Mouse (Mus musculus) neural tube, embryonic 13.5 days (tissue): ENCODE data around the gene Ubac2. TPM values are rescaled to one million over a fixed set of nuclear protein-coding genes. Genes with fewer than 3 reads are reported as not detected.

Experiments used
- ATAC-seq: fragments of 200-750 bp; cut with Nextera tagmentation; 2 replicates; pipeline ENCODE4 v1.8.0; 2017; ENCODE audit warnings: low read depth, mild to moderate bottlenecking, moderate TSS enrichment, moderate library complexity
- H3K27ac ChIP-seq: fragments of 300-500 bp; sonication (generic); replicated peaks from 2 replicates; pipeline ENCODE4 v1.5.1; 2015; ENCODE audit warnings: moderate library complexity, mild to moderate bottlenecking, inconsistent platforms
- H3K27me3 ChIP-seq: fragments of 300-500 bp; sonication (generic); 2 replicates; pipeline ENCODE4 v1.6.1; 2015; ENCODE audit warnings: mild to moderate bottlenecking, inconsistent platforms
- H3K36me3 ChIP-seq: fragments of 300-500 bp; sonication (generic); 2 replicates; pipeline ENCODE4 v1.6.1; 2015; ENCODE audit warnings: mild to moderate bottlenecking, inconsistent platforms
- H3K4me1 ChIP-seq: fragments of 300-500 bp; sonication (generic); replicated peaks from 2 replicates; pipeline ENCODE4 v1.6.1; 2015; ENCODE audit warnings: inconsistent platforms
- H3K4me2 ChIP-seq: fragments of 300-500 bp; sonication (generic); 2 replicates; pipeline ENCODE4 v1.6.1; 2015; ENCODE audit warnings: inconsistent platforms, mild to moderate bottlenecking, moderate library complexity
- H3K4me3 ChIP-seq: fragments of 300-500 bp; sonication (generic); 2 replicates; pipeline ENCODE4 v1.5.1; 2015; ENCODE audit warnings: mild to moderate bottlenecking, inconsistent platforms
- H3K9ac ChIP-seq: fragments of 300-500 bp; sonication (generic); 2 replicates; pipeline ENCODE4 v1.6.1; 2015; ENCODE audit warnings: moderate library complexity, mild to moderate bottlenecking, inconsistent platforms
- H3K9me3 ChIP-seq: fragments of 300-500 bp; sonication (generic); 2 replicates; pipeline ENCODE4 v1.6.1; 2016; ENCODE audit warnings: inconsistent platforms
- WGBS: fragments of 180-500 bp; shearing (Covaris S2); methylation state at CpG from one replicate; pipeline ENCODE4 v1.1.7; 2015; 5-methylcytosine and 5-hydroxymethylcytosine counted together
- polyA plus RNA-seq: library from polyadenylated mRNA; unstranded; fragments of >200 nt; fragmentation: Nextera tagmentation; extraction: Ambion mirVana; gene quantifications from 2 replicates; pipeline ENCODE4 v1.2.1, GENCODE M21; 2015

Gene Ubac2
- polyA plus RNA-seq, 1 experiment from 2014 or later = 54.6 TPM

DNA sequence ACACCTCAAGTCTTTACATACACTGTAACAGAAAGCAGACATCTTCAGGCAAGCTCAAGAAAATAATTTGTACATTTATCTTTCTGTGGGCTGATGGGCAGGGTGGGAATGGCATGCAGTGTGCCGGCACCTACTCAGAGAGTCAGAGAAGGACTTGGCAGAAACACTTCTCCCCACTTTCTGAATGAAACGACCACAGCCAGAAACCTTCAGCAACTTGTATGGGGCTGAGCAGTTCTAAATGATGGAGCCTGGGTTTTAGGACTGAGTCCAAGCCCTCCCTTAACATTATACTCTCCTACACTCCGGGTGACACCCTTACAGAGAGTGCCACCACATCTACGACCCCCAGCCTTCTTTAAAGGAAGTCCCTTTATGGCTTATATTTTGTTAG lies 85.5 kb downstream of the Ubac2 start:
- peaks cover 11% of the 10 kb centered on the region for H3K4me1 ChIP-seq
- no peak overlapping the region for H3K9ac ChIP-seq
- no peak overlapping the region for H3K27ac ChIP-seq
- no peaks in the 10 kb centered on the region for H3K27me3 ChIP-seq
- ATAC-seq = no peak
- no peaks in the 10 kb centered on the region for H3K36me3 ChIP-seq
- H3K4me2 ChIP-seq = no peak overlapping the region
- no peaks in the 10 kb centered on the region for H3K9me3 ChIP-seq
- 61% methylated on average over 4 of the region's 4 CpGs for WGBS
- no peak overlapping the region for H3K4me3 ChIP-seq

DNA sequence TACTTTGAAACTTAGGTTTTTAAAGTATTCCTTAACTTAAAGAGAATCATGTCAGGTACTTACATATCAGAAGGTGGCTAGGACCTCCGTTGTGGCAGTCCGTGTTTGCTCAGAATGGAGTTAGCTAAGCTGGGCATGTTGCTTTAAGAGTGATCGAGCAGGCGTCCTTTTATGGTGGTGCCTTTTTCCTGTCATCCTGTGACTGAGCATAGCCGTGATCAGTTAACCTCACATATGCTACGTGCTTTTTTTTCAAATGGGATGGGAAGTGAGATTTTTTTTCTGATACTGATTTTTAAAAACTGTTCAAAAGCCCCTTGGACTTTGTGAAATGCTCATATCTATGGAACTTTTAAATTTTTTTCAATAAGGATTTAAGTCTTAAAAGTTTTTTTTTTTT lies 86.6 kb downstream of the Ubac2 start, which contains the start of gene Gpr183:
Gene Gpr183 (minus strand): TSS at position 206 of the 400 bp plus-strand sequence.
- Histone ChIP-seq H3K9ac (no peak within 1 kb of the TSS), H3K27ac (no peak within 1 kb of the TSS), H3K36me3 (no peaks in the 10 kb centered on the region), H3K9me3 (no peaks in the 10 kb centered on the region), H3K4me2 (no peak within 1 kb of the TSS), H3K27me3 (no peaks in the 10 kb centered on the region), H3K4me1 (peaks cover 11% of the 10 kb centered on the region), H3K4me3 (no peak within 1 kb of the TSS)
- 58% methylated on average over 6 of the region's 6 CpGs for WGBS
- no peak for ATAC-seq

DNA sequence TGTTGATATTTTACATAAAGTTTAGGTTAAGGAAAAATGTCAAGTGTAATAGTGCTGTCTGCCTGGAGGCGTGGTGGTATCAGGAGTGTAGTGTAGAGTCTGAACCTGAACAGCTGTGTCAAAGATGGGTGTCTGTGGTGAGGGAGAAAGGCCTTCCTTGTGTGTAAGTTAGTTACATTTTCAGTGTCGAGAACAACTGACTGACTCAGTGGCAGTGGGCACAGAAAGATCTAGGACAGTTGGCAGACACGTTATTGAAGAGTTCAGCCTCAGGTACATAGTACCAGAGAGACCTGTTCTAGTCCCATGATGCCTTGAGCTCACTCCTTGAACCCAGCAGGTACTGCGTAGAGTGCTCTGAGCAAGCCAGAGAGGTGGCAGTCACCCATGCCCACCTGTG lies 87.0 kb downstream of the Ubac2 start:
- WGBS = 90% methylated on average over 4 of the region's 4 CpGs
- H3K27me3 ChIP-seq = no peaks in the 10 kb centered on the region
- H3K4me2 ChIP-seq = no peak overlapping the region
- ATAC-seq = no peak
- no peaks in the 10 kb centered on the region for H3K9me3 ChIP-seq
- H3K27ac ChIP-seq = no peak overlapping the region
- H3K4me3 ChIP-seq = no peak overlapping the region
- H3K36me3 ChIP-seq = no peaks in the 10 kb centered on the region
- peaks cover 11% of the 10 kb centered on the region for H3K4me1 ChIP-seq
- H3K9ac ChIP-seq = no peak overlapping the region

DNA sequence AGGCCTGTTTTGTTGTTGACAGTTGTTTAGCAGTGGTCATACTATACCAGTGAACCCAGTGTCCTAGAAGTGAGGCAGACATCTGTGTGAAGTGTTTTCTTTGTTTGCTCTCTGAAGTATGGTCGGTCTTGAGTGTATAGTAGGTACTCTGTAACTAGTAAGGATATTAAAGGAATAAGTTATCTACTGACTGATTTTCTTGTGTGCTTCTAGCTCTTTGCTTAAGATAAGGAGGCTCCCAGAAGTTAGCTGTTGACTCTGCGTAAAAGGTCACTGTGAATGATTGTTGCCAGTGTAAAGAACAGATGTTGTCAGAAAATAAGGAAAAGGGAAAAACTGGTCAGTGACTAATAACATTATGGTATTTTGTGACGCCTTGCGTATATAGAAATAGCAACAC lies 88.7 kb downstream of the Ubac2 start:
- no peak overlapping the region for H3K27ac ChIP-seq
- no peak overlapping the region for H3K4me3 ChIP-seq
- no peaks in the 10 kb centered on the region for H3K36me3 ChIP-seq
- no peak overlapping the region for H3K9ac ChIP-seq
- ATAC-seq = no peak
- H3K27me3 ChIP-seq = no peaks in the 10 kb centered on the region
- H3K9me3 ChIP-seq = no peaks in the 10 kb centered on the region
- 93% methylated on average over 4 of the region's 4 CpGs for WGBS
- H3K4me1 ChIP-seq = peaks cover 11% of the 10 kb centered on the region
- no peak overlapping the region for H3K4me2 ChIP-seq

DNA sequence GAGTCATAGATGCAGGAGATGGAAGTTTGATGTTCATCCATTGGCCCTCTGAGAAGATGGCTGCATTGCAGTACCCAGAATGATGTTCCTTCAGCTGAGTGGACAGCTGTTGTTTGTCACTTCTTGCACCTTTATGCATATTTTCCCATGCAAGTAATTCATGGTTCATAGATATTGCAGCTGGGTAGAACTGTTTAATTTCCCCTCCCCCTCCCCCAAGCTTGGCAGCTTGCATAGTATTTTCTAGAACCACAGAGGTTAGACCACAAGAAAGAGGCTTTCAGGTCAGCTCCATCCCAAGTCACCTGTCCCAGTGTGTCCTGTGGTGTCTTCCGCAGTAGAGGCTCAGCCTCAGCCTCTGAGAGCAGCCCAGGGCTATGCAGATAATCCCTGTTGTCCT lies 92.0 kb downstream of the Ubac2 start:
- Histone ChIP-seq H3K9ac (no peak overlapping the region), H3K4me3 (no peak overlapping the region), H3K36me3 (no peaks in the 10 kb centered on the region; the same call in 1 of the 2 replicates), H3K4me1 (no peaks in the 10 kb centered on the region), H3K4me2 (no peak overlapping the region), H3K27ac (no peak overlapping the region), H3K27me3 (no peaks in the 10 kb centered on the region), H3K9me3 (no peaks in the 10 kb centered on the region)
- ATAC-seq = no peak
- WGBS = 89% methylated on average over 1 of the region's 1 CpGs

DNA sequence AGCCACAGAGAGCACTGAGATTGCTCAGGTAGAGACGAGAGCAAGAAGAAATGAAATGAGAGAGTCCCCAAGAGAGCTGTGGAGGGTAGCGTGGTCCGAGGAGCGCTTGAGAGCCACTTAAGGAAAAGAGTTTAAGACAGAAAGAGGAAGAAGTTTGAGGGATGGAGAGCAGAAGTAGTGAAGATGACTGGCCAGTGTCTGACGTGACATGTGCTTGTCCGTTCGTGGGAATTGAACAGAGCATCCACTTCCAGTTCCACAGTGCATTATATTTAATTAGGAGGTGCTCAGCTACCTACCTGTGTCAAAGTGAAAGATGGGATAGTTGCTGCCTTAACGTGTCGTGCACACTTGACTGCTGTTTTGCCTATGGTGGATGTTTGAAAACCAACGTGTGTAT lies 94.7 kb downstream of the Ubac2 start:
- Histone ChIP-seq H3K36me3 (peaks cover 9% of the 10 kb centered on the region; the same call in 1 of the 2 replicates), H3K9me3 (no peaks in the 10 kb centered on the region), H3K4me3 (no peak overlapping the region), H3K27me3 (no peaks in the 10 kb centered on the region), H3K4me1 (no peaks in the 10 kb centered on the region), H3K9ac (no peak overlapping the region), H3K4me2 (no peak overlapping the region), H3K27ac (no peak overlapping the region)
- no peak for ATAC-seq
- WGBS = 90% methylated on average over 10 of the region's 10 CpGs

DNA sequence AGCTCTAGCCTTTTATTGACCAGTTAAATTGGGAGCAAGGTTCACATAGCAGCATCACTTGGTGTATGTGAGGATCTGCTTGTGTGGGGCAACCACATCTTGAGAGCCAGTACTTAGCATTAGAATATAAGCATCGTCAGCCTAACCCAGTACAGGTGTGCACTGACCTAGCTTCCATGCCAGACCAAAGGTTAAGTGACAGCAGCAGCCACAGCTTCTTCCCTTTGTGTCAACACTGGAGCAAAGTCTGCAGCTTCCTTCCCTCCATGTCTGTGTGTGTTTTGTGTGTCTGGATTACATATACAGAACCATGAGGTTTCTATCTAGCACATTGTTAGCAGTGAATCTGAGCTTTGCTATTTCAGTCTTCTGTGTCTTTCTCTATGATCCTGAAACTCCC lies 103.1 kb downstream of the Ubac2 start:
- H3K36me3 ChIP-seq = 0 out of 2 replicates have a peak, but pooled peaks cover 1% of the 10 kb centered on the region
- 89% methylated on average over 1 of the region's 1 CpGs for WGBS
- no peak overlapping the region for H3K4me2 ChIP-seq
- no peak overlapping the region for H3K4me3 ChIP-seq
- H3K9me3 ChIP-seq = no peaks in the 10 kb centered on the region
- no peak overlapping the region for H3K9ac ChIP-seq
- no peaks in the 10 kb centered on the region for H3K27me3 ChIP-seq
- no peak overlapping the region for H3K27ac ChIP-seq
- ATAC-seq = no peak
- peaks cover 4% of the 10 kb centered on the region for H3K4me1 ChIP-seq

DNA sequence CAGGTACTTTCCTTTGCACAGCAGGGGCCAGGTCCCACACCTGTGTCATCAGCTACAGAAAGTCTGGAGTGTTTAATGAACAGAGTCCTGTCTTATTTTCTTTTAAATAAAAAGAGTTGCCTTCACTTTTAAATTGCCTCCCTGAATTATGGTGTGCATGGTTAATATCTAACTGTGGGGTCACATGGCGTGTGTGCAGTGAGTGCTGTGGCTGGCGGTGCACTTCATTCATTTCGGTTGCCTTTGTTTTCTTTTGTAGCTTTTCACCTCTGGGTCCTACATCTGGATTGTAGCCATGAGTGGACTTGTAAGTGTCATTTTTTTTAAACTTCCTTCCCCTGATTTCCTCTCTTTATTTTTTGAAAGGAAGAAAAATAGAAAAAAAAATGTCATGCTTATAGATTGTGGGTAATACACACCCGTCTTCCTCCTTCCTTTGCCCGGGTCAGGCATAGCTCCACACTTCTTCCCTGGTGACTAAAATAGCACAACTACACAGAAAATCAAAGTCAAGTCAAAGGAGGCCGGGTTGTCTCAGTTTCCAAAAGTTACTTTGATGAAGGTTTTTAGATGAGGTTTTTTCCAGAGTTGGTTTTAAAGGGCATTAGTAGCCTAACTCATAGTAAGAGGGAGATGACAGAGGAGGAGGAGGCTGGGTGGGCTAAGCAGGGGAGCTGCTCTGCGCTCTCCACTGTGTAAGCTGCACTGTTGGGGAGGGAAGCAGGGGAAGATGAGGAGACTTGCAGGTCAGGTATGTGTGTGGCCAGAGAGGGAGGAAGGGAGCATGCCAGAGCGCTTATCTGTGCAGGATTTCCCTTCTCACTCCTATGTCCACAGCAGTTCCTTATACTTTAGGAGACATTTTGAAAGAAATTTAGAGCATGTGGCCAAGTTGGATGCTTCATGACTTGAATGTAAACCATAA lies 104.9 kb downstream of the Ubac2 start:
- WGBS = 77% methylated on average over 8 of the region's 8 CpGs
- Histone ChIP-seq H3K9me3 (no peaks in the 10 kb centered on the region), H3K36me3 (no peaks in the 10 kb centered on the region), H3K27ac (no peak overlapping the region), H3K4me3 (no peak overlapping the region), H3K4me2 (no peak overlapping the region), H3K27me3 (no peaks in the 10 kb centered on the region), H3K4me1 (peaks cover 4% of the 10 kb centered on the region), H3K9ac (no peak overlapping the region)
- ATAC-seq = no peak

DNA sequence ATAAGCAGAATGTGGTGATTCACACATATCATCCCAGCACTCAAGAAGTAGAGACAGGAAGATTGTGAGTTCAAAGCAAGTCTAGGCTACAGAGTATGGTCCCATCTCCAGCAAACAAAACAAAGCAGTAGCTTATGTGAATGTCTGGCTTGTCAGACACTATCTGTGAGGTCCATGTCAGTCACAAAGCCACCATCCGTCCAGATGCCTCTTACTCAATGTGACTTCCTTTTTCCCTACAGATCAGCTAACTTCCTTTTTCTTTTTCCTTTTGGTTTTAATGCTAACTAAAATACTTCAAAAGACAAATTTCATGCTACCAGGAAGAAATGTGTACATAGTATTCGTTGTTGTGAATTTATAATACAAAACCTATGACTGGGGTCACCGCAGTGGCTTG lies 107.1 kb downstream of the Ubac2 start:
- Histone ChIP-seq H3K4me1 (peaks cover 4% of the 10 kb centered on the region), H3K9ac (no peak overlapping the region), H3K27ac (no peak overlapping the region), H3K4me3 (no peak overlapping the region), H3K4me2 (no peak overlapping the region), H3K36me3 (no peaks in the 10 kb centered on the region), H3K27me3 (no peaks in the 10 kb centered on the region), H3K9me3 (no peaks in the 10 kb centered on the region)
- WGBS = 94% methylated on average over 3 of the region's 3 CpGs
- ATAC-seq = no peak

DNA sequence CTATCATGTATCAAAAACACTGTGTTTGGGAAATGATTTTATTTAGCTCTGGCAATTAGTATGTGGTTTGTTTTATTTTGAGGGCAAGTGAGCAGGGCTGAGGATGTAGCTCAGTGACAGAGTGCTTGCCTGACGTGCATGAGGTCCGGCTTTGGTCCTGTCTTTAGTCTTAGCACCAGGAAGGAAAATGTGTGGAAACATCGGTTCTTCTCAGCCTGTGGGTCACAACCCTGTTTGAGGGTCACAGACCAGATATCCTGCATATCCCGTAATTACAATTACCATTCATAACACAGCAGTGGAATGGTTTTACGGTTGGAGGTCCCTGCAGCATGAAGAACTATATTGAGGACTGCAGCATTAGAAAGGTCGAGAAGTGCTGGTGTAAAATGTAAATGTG lies 107.6 kb downstream of the Ubac2 start:
- Histone ChIP-seq H3K9me3 (no peaks in the 10 kb centered on the region), H3K4me1 (peaks cover 4% of the 10 kb centered on the region), H3K36me3 (no peaks in the 10 kb centered on the region), H3K27me3 (no peaks in the 10 kb centered on the region), H3K4me2 (no peak overlapping the region), H3K9ac (no peak overlapping the region), H3K4me3 (no peak overlapping the region), H3K27ac (no peak overlapping the region)
- WGBS = 86% methylated on average over 6 of the region's 6 CpGs
- no peak for ATAC-seq

DNA sequence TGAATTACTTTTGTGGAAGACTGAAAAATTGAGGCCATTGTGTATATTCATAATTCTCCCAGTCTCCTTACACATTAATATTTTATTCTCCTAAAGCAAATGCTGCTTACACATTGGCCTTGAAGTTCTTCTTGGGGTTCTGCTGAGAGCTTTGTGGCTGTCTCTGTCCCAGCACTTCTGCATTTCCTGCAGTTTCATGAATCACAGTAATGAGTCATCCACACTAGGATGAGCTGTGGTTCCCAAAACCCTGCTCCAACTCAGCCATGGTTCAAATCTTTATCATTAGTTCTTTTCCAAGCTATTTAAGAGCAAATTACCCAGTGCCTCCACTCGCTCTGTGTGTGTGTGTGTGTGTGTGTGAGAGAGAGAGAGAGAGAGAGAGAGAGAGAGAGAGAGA lies 108.9 kb downstream of the Ubac2 start:
- WGBS = 94% methylated on average over 1 of the region's 1 CpGs
- H3K27ac ChIP-seq = no peak overlapping the region
- no peaks in the 10 kb centered on the region for H3K27me3 ChIP-seq
- H3K4me1 ChIP-seq = peaks cover 4% of the 10 kb centered on the region
- H3K9ac ChIP-seq = no peak overlapping the region
- H3K4me3 ChIP-seq = no peak overlapping the region
- H3K9me3 ChIP-seq = no peaks in the 10 kb centered on the region
- H3K36me3 ChIP-seq = no peaks in the 10 kb centered on the region
- no peak overlapping the region for H3K4me2 ChIP-seq
- ATAC-seq = no peak

DNA sequence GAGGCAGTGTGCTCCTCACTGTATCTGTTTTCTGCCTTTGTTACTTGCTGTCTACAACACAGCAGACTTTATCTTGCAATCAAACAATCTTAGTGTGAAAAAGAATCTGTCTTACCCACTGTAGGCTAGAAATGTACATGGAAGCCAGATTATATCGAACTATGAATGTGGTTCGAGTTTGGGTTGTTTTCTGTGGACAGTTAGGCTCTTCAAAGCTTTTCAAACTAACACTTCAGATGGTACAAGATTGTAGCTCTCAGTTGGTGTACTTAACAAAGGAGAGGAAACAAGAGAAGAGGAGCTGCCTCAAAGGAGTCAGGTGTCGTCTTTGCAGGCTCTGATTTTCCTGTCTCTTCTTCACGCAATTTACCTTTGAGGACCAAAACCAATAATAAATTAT lies 109.3 kb downstream of the Ubac2 start:
- Histone ChIP-seq H3K27ac (no peak overlapping the region), H3K27me3 (no peaks in the 10 kb centered on the region)
- WGBS = 83% methylated on average over 4 of the region's 4 CpGs

DNA sequence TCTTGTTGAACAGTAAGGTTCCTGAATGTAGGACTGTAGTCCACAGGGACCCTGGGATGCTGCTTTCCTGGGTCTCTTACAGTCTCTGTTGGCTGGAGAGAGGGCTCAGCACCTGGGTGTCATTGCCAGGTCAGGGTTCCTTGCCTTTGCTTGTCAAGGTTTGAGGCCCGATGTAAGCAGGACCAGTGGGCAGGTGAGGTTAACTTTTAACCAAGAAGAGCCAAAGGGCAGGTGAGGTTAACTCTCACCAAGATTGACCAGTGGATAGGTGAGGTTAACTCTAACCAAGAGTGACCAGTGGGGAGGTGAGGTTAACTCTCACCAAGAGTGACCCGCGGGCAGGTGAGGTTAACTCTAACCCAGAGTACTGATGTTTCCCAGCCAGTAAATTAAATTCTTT lies 110.9 kb downstream of the Ubac2 start:
- Histone ChIP-seq H3K4me1 (no peaks in the 10 kb centered on the region; the same call in 1 of the 2 replicates), H3K9me3 (no peaks in the 10 kb centered on the region), H3K27me3 (no peaks in the 10 kb centered on the region), H3K4me2 (no peak overlapping the region), H3K4me3 (no peak overlapping the region), H3K27ac (no peak overlapping the region), H3K9ac (no peak overlapping the region), H3K36me3 (peaks cover 4% of the 10 kb centered on the region)
- WGBS = 98% methylated on average over 3 of the region's 3 CpGs
- no peak for ATAC-seq

More for the DNA sequence above, 109.3 kb downstream of the Ubac2 start:
- H3K9ac ChIP-seq = no peak overlapping the region
- ATAC-seq = no peak
- H3K9me3 ChIP-seq = no peaks in the 10 kb centered on the region
- H3K4me2 ChIP-seq = no peak overlapping the region
- H3K4me1 ChIP-seq = peaks cover 4% of the 10 kb centered on the region
- H3K4me3 ChIP-seq = no peak overlapping the region
- H3K36me3 ChIP-seq = no peaks in the 10 kb centered on the region
